Mouse (Mus musculus): Measurements from ENCODE around the gene Scnn1a. TPM values are rescaled to one million over a fixed set of nuclear protein-coding genes. Genes with fewer than 3 reads are reported as not detected.

Scnn1a gene
- total RNA-seq (2023) = 10 to 100 TPM; 13.9 to 14.0 TPM

GRCm38 (mm10) chr6:125320323-125320722, at the start of gene Scnn1a:
Gene Scnn1a, plus strand, starts transcription at chr6:125320659.

GRCm38 (mm10) chr6:125285890-125286289, 34.6 kb upstream of the Scnn1a start, which contains the start of gene Tuba3a:
Gene Tuba3a, minus strand, starts transcription at chr6:125286042.

GRCm38 (mm10) chr6:125313546-125314230, 6.8 kb upstream of the Scnn1a start, which contains the start of gene Ltbr:
Gene Ltbr, minus strand, starts transcription at chr6:125313885.

DNA sequence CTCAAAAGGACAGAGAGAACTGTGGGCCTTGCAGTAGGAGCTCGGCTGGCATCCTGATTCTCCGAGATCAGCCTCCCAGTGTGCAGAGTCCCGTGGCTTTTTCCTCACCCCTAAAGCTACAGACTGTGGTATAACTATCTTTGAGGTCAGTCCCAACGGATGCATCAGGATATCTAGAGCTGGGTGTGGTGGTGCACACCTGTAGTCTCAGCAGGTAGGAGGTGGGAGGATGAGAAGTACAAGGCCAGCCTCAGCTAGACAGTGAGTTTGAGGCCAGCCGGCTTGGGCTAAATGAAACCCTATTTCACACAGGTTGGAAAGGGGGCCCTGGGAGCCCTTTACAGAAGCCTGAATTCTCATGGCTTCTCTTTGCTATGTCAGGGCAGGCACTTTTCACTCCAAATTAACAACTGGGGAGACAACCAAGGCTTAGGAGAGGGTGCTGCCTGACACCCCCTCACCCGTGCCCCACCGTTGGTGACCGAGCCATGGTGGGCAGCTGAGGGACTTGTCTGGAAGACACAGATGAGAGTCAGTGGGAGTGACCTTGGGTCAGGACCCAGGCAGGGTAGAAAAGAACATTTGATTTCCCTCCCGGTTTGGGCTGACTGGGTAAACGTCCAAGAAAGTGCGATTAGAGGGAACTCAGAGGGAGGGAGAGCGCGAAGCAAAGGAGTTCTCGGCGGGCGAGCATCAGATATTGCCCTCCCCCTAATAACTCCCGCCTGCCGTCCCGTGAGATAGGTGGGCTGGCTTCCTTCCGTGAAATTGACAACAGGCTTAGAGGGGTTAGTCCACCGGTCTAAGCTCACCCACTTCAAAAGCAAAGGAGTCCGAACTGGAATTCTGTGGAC, 28.5 kb downstream of the Scnn1a start, which contains the start of gene Tnfrsf1a:
TSS of gene Tnfrsf1a (plus strand) at position 642 of the 854 bp plus-strand sequence.

GRCm38 (mm10) chr6:125380372-125381360, 60.2 kb downstream of the Scnn1a start, which contains the start of gene Plekhg6:
Gene Plekhg6, minus strand, starts transcription at chr6:125380793.

Other genes starting within 250 kb of the Scnn1a start
- 100 to 1,000 TPM; 178 to 182 TPM for gene Chd4, start 224.7 kb upstream of the Scnn1a start, total RNA-seq (2023)
- gene Nop2, start 188.8 kb upstream of the Scnn1a start, total RNA-seq (2023) = 10 to 100 TPM; 18.6 to 20.5 TPM
- gene Iffo1, start 175.4 kb upstream of the Scnn1a start, total RNA-seq (2023) = 10 to 100 TPM; 29.2 to 34.4 TPM
- 1,000 to 10,000 TPM; 1,481 to 1,483 TPM for gene Gapdh, start 154.2 kb upstream of the Scnn1a start, total RNA-seq (2023)
- gene Ncapd2, start 129.0 kb upstream of the Scnn1a start, total RNA-seq (2023) = 100 to 1,000 TPM; 185 to 195 TPM
- gene Mrpl51, start 128.9 kb upstream of the Scnn1a start, total RNA-seq (2023) = 10 to 100 TPM; 44.1 to 48.3 TPM
- 10 to 100 TPM; 20.8 to 21.0 TPM for gene Vamp1, start 105.1 kb upstream of the Scnn1a start, total RNA-seq (2023)
- gene Tapbpl, start 88.8 kb upstream of the Scnn1a start, total RNA-seq (2023) = 10 to 100 TPM; 11.0 to 12.0 TPM
- 1 to 10 TPM in 1 of 2 experiments, under 1 TPM in 1; 0.73 to 2.0 TPM for gene Cd27, start 83.6 kb upstream of the Scnn1a start, total RNA-seq (2023)
- gene Tuba3a, start 34.6 kb upstream of the Scnn1a start, total RNA-seq (2023) = not detected
- 10 to 100 TPM; 47.4 to 56.8 TPM for gene Ltbr, start 6.8 kb upstream of the Scnn1a start, total RNA-seq (2023)
- gene Tnfrsf1a, start 28.7 kb downstream of the Scnn1a start, total RNA-seq (2023) = 100 to 1,000 TPM; 295 to 318 TPM
- not detected for gene Plekhg6, start 60.1 kb downstream of the Scnn1a start, total RNA-seq (2023)
- gene Cd9, start 174.1 kb downstream of the Scnn1a start, total RNA-seq (2023) = 100 to 1,000 TPM; 257 to 264 TPM
- gene Vwf, start 226.1 kb downstream of the Scnn1a start, total RNA-seq (2023) = 1 to 10 TPM; 4.4 to 4.8 TPM